In the genomic region with DNA sequence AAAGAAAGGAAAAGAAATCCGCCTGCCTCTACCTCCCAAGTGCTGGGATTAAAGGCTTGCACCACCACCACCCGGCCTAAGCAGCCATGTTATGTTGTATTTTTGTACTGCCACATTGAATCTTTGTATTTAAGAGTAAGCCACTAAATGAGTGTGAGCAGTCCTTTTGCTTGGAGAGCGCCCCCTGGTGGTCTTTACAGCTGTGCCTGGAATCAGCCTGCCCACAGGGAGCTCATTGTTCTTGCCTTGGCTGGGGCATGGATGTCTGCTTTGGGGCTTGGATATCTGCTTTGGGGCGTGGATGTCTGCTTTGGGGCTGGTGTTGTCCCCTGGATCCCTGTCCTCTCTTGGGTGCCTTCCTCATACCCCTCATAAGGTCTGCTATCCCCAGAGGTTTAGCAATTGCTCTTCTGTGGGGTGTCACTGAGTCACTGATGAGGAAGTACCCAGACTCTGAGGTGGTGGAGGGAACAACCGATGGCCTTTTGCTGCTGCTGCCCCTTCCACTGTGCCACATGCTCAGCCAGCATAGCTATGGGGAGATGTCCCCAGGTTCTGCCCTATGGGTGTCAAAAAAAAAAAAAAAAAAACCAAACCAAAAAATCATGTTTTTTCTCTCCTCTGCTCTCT, we compare ENCODE assay signal across 7 mouse cellular contexts. TPM values are rescaled to one million over a fixed set of nuclear protein-coding genes. Genes with fewer than 3 reads are reported as not detected.
A peak's percentile ranks its signal among the peaks of the same experiment; 100 is the strongest.
DNase-seq lines count a peak whose midpoint lies in the region; TF ChIP-seq lines count a peak whose summit lies in the region.

No protein-coding gene starts in this region.

- no peaks in the 10 kb centered on the region for H3K4me1 ChIP-seq in small intestine, adult 2 months (ENCODE audit: control insufficient read depth, insufficient read depth, insufficient read length, low read length)

- no peaks in the 10 kb centered on the region for H3K27me3 ChIP-seq in small intestine, adult 2 months (ENCODE audit: control insufficient read depth, insufficient read depth, low read length)

- no peak for TF ChIP-seq POLR2A in small intestine, adult 2 months (IDR thresholded peaks at IDR 0.05; ENCODE audit: low read depth, low read length)

- H3K4me3 ChIP-seq in small intestine, adult 2 months (ENCODE audit: low read depth, low read length) = no peak overlapping the region

- intact Hi-C loops in gastrocnemius, postnatal 14 days (cut with DNase I; ENCODE audit: low total_unique reads) = no loop called here

- no peak overlapping the region for H3K27ac ChIP-seq in small intestine, adult 2 months (ENCODE audit: insufficient read depth, low read depth, low read length)

- WGBS in small intestine, adult 2 months = 46% methylated on average over 5 of the region's 5 CpGs

- peak; percentile 80; the same call in 1 of the 2 replicates for TF ChIP-seq CTCF in small intestine, adult 2 months (IDR thresholded peaks at IDR 0.05; ENCODE audit: extremely low read depth, insufficient read length, insufficient replicate concordance, low read depth, low read length)

- H3K36me3 ChIP-seq in small intestine, adult 2 months (ENCODE audit: control insufficient read depth, insufficient read depth, low read length) = peaks cover 62% of the 10 kb centered on the region

- peak; percentile 79 for DNase-seq in CD4-positive helper T cell, adult 2 months (ENCODE audit: low read depth, low spot score)
- DNase-seq in MN1 (ENCODE audit: low spot score) = peak; percentile 68
- peak; percentile 77 for DNase-seq in cerebellum, adult 8-10 months
- peak; percentile 79 for DNase-seq in gastrocnemius, postnatal 14 days
- peak; percentile 41 to 83 for DNase-seq in layer of hippocampus, adult 18-20 months (ENCODE audit: low spot score in 2 of 2)
- peak; percentile 84 for DNase-seq in lung, postnatal 10 days

RNA-seq across cellular contexts. Expression of gene Pde9a, which starts 41.7 kb away (rescaled TPM):
- 1 to 10 TPM; 4.5 to 6.5 TPM for total RNA-seq in gastrocnemius, postnatal 14 days (2021)
- total RNA-seq in layer of hippocampus, adult 18-20 months (2021) = 10 to 100 TPM; 19.8 to 23.9 TPM
- 112 and 394 TPM in 2 replicates for polyA plus RNA-seq in small intestine, adult 2 months (2012; rRNA removed)

RNA-seq across cellular contexts. Expression of gene Slc37a1, which starts 57.7 kb away (rescaled TPM):
- 1 to 10 TPM; 2.5 to 2.7 TPM for total RNA-seq in gastrocnemius, postnatal 14 days (2021)
- 1 to 10 TPM; 6.2 to 6.3 TPM for total RNA-seq in layer of hippocampus, adult 18-20 months (2021)
- polyA plus RNA-seq in small intestine, adult 2 months (2012; rRNA removed) = 68.2 and 145 TPM in 2 replicates
